Mouse (Mus musculus): ENCODE measurements around the gene Pld5.

- TF ChIP-seq CTCF (IDR thresholded peaks at IDR 0.05; ENCODE audit: low read depth) (no peak), EP300 (IDR thresholded peaks at IDR 0.05; ENCODE audit: low read depth) (no peak)
These were observed 355.1 kb downstream of the Pld5 start, which contains the start of gene Gm38100 for GRCm38 (mm10) chr1:175920029-175920428.
